21 mouse cellular contexts compared by ENCODE assay signal in the genomic region with DNA sequence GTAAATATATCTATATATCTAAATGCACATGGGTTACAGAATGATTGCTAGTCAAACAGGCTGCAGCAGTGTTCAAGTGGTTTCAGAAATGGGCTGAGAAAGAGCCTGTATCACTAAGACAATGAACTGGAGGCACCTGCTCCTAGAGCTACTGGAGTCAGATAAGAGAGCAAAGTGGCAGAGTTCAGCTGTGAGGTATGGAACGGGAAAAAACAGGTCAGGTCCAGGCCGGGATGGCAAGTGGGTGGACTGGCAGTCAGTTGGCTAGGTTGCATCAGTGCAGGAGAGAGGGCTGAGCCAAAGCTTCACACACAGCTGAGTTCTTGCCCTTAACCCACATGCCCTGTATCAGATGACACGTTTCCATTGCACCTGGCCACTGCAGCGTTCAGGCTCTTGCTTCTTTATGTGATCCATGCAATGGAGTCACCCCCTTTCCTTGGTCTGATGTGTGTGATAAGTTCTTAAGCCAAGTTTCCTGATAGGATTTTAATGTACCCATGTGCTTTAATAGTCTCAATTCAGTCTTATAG. TPM values are rescaled to one million over a fixed set of nuclear protein-coding genes. Genes with fewer than 3 reads are reported as not detected.
"Had no signal": no experiment of that assay in that cellular context is flagged by ENCODE, and none has a peak within 500 bp of the region (broad histone marks: within the 10 kb centered on the region; RNA-seq: fewer than 3 reads in every experiment).

No protein-coding gene starts in this region.

- H3K27ac ChIP-seq: liver, embryonic 13.5 days; midbrain, embryonic 12.5 days; midbrain, embryonic 15.5 days; neural tube, embryonic 13.5 days had no signal

- ATAC-seq: midbrain, embryonic 15.5 days had no signal

- H3K4me1 ChIP-seq: liver, embryonic 13.5 days; midbrain, embryonic 12.5 days; midbrain, embryonic 15.5 days; neural tube, embryonic 13.5 days had no signal

- H3K27me3 ChIP-seq: liver, embryonic 13.5 days; midbrain, embryonic 12.5 days; midbrain, embryonic 15.5 days; neural tube, embryonic 13.5 days had no signal

- H3K4me2 ChIP-seq: liver, embryonic 13.5 days; midbrain, embryonic 12.5 days; midbrain, embryonic 15.5 days; neural tube, embryonic 13.5 days had no signal

- DNase-seq: kidney, adult 8-10 months; kidney, postnatal 14 days; kidney, postnatal 4 days; left cerebral cortex, postnatal 4 days; liver, embryonic 13.5 days; lung, adult 2 months; lung, postnatal 14 days; lung, postnatal 4 days; retina, postnatal 1 day; right cerebral cortex, postnatal 25 days; spleen, adult 18-20 months; thymus, adult 2 months; thymus, postnatal 14 days; thymus, postnatal 4 days had no signal

- H3K4me3 ChIP-seq: liver, embryonic 13.5 days; midbrain, embryonic 12.5 days; midbrain, embryonic 15.5 days; myocyte; neural tube, embryonic 13.5 days had no signal

- H3K36me3 ChIP-seq: liver, embryonic 13.5 days; midbrain, embryonic 12.5 days; midbrain, embryonic 15.5 days; neural tube, embryonic 13.5 days had no signal

- H3K9ac ChIP-seq: liver, embryonic 13.5 days; midbrain, embryonic 12.5 days; midbrain, embryonic 15.5 days; neural tube, embryonic 13.5 days had no signal

- H3K9me3 ChIP-seq: liver, embryonic 13.5 days; midbrain, embryonic 12.5 days; midbrain, embryonic 15.5 days; neural tube, embryonic 13.5 days had no signal

RNA-seq across cellular contexts. Expression of a gene that starts 59.6 kb away (rescaled TPM):
- polyA plus RNA-seq: intestine, embryonic 14.5 days; liver, adult 2 months; liver, embryonic 13.5 days; lung, adult 2 months; lung, embryonic 16.5 days; myocyte; thymus, adult 2 months had no signal

RNA-seq across cellular contexts. Expression of a gene that starts 59.9 kb away (rescaled TPM):
- polyA plus RNA-seq: liver, adult 2 months had no signal
